Mouse (Mus musculus) neural tube, embryonic 15.5 days (tissue): ENCODE results near the gene Aloxe3. TPM values are rescaled to one million over a fixed set of nuclear protein-coding genes. Genes with fewer than 3 reads are reported as not detected.
A peak's percentile ranks its signal among the peaks of the same experiment; 100 is the strongest.

Experiments used
- ATAC-seq: fragments of 200-750 bp; cut with Nextera tagmentation; 2 replicates; pipeline ENCODE4 v1.8.0; 2017; ENCODE audit warnings: mild to moderate bottlenecking, moderate TSS enrichment, moderate library complexity; ENCODE audit not compliant: low FRiP score
- H3K27ac ChIP-seq: fragments of 300-500 bp; sonication (generic); replicated peaks from 2 replicates; pipeline ENCODE4 v1.5.1; 2015; ENCODE audit warnings: mild to moderate bottlenecking, inconsistent platforms
- H3K27me3 ChIP-seq: fragments of 300-500 bp; sonication (generic); replicated peaks from 2 replicates; pipeline ENCODE4 v1.6.1; 2015; ENCODE audit warnings: inconsistent platforms
- H3K36me3 ChIP-seq: fragments of 300-500 bp; sonication (generic); 2 replicates; pipeline ENCODE4 v1.6.1; 2015; ENCODE audit warnings: inconsistent platforms
- H3K4me1 ChIP-seq: fragments of 300-500 bp; sonication (generic); 2 replicates; pipeline ENCODE4 v1.6.1; 2015; ENCODE audit warnings: inconsistent platforms
- H3K4me2 ChIP-seq: fragments of 300-500 bp; sonication (generic); 2 replicates; pipeline ENCODE4 v1.6.1; 2015; ENCODE audit warnings: inconsistent platforms, mild to moderate bottlenecking, moderate library complexity
- H3K4me3 ChIP-seq: fragments of 300-500 bp; sonication (generic); replicated peaks from 2 replicates; pipeline ENCODE4 v1.5.1; 2015; ENCODE audit warnings: mild to moderate bottlenecking, inconsistent platforms
- H3K9ac ChIP-seq: fragments of 300-500 bp; sonication (generic); replicated peaks from 2 replicates; pipeline ENCODE4 v1.6.1; 2015; ENCODE audit warnings: mild to moderate bottlenecking, inconsistent platforms
- H3K9me3 ChIP-seq: fragments of 300-500 bp; sonication (generic); replicated peaks from 2 replicates; pipeline ENCODE4 v1.6.1; 2016; ENCODE audit warnings: inconsistent platforms
- WGBS: fragments of 180-500 bp; shearing (Covaris S2); methylation state at CpG from one replicate; pipeline ENCODE4 v1.1.7; 2015; ENCODE audit warnings: mixed read lengths; 5-methylcytosine and 5-hydroxymethylcytosine counted together
- polyA plus RNA-seq: library from polyadenylated mRNA; unstranded; fragments of >200 nt; fragmentation: Nextera tagmentation; extraction: Ambion mirVana; gene quantifications from 2 replicates; pipeline ENCODE4 v1.2.1, GENCODE M21; 2015

Aloxe3 gene
- polyA plus RNA-seq, 1 experiment from 2014 or later: 6.1 TPM

DNA sequence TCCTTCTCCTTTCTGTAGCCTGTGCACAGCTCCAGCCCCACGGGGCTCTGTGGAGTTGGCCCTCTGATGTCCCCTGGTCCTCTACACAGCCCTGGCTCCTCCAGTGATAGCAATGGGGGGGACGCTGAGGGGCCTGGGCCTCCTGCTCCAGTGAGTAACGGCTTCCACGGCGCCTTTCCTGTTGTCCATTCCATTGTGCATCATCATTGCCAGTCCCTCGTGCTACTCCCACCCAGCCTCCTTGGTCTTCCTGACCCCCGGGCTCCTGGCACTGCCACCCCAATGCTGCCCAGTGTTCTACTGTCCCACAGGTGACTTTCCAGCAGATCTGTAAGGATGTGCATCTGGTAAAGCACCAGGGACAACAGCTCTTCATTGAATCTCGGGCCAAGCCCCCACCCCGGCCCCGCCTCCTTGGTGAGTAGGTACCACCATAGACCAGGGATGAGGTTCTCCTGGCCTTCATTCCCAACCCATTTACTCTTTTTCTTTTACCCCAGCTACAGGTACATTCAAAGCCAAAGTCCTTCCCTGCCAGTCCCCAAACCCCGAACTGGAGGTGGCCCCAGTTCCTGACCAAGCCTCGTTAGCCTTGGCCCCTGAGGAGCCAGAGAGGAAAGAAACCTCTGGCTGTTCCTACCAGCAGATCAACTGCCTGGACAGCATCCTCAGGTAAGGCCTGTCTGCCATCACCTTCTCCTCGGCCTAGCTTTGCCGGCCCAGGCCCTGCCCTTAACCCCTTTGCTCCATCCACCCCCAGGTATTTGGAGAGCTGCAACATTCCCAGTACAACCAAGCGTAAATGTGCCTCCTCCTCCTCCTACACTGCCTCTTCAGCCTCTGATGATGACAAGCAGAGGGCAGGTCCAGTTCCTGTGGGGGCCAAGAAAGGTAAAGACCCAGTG is 21.9 kb upstream of the Aloxe3 start:
- Histone ChIP-seq H3K9ac (0 out of 2 replicates have a peak overlapping the region, but pooled peaks have one; percentile 7), H3K4me2 (no peak overlapping the region), H3K4me3 (no peak overlapping the region), H3K36me3 (peaks cover 77% of the 10 kb centered on the region), H3K4me1 (peaks cover 24% of the 10 kb centered on the region), H3K27me3 (no peaks in the 10 kb centered on the region), H3K9me3 (no peaks in the 10 kb centered on the region), H3K27ac (no peak overlapping the region)
- no peak for ATAC-seq
- WGBS: 91% methylated on average over 15 of the region's 15 CpGs

DNA sequence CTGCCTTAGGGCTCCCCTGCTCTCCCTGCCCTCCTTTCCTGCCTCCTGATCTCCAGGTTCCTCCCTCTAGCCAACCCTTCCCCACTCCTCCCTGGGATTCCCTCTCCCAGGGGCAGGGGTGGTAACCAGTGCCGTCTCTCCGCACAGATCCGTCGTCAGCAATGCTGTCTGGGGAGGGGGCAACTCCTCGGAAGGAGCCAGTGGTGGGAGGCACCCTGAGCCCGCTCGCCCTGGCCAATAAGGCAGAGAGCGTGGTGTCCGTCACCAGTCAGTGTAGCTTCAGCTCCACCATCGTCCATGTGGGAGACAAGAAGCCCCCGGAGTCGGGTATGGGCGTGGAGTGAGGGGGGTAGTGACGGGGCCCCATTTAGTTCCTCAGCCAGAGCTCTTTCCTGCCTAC is 21.2 kb upstream of the Aloxe3 start:
- H3K4me1 ChIP-seq: peaks cover 18% of the 10 kb centered on the region
- ATAC-seq: no peak
- H3K9me3 ChIP-seq: no peaks in the 10 kb centered on the region
- no peaks in the 10 kb centered on the region for H3K27me3 ChIP-seq
- peaks cover 84% of the 10 kb centered on the region for H3K36me3 ChIP-seq
- no peak overlapping the region for H3K27ac ChIP-seq
- no peak overlapping the region for H3K4me2 ChIP-seq
- 92% methylated on average over 14 of the region's 14 CpGs for WGBS
- no peak overlapping the region for H3K4me3 ChIP-seq
- H3K9ac ChIP-seq: no peak overlapping the region

DNA sequence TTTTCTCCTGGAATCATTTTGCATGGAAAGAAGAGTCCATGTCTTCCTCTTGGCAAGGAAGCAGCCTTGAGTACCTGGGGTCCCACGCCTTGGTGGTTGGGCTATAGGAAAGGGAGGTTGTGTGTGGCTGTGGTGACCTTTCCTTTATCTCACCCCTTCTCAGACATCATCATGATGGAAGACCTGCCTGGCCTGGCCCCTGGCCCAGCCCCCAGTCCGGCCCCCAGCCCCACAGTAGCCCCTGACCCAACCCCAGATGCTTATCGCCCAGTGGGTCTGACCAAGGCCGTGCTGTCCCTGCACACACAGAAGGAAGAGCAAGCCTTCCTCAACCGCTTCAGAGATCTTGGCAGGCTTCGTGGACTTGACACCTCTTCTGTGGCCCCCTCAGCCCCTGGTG is 20.5 kb upstream of the Aloxe3 start:
- H3K9ac ChIP-seq: no peak overlapping the region
- WGBS: 91% methylated on average over 6 of the region's 6 CpGs
- no peaks in the 10 kb centered on the region for H3K9me3 ChIP-seq
- no peak overlapping the region for H3K4me2 ChIP-seq
- H3K27me3 ChIP-seq: no peaks in the 10 kb centered on the region
- peaks cover 85% of the 10 kb centered on the region for H3K36me3 ChIP-seq
- peaks cover 11% of the 10 kb centered on the region for H3K4me1 ChIP-seq
- no peak overlapping the region for H3K27ac ChIP-seq
- ATAC-seq: no peak
- no peak overlapping the region for H3K4me3 ChIP-seq

DNA sequence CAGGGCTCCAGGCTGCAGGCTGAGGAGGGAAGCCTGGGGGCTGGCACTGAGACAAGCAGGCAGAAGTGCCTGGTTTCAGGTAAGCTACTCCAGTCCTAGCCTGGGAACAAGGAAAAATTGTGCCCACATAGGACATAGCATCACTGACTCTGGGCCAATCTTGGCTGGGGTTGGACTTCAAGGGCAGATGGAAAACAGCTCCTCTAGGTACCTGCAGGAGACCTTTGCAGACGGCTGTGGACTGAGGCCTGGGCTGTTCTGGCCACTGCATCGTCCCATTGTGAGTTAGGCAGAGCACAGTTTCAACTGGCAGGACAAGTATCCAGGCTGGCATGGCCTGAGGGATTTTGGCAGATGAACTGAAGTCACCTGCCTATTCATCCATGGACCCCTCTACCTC is 19.9 kb upstream of the Aloxe3 start:
- no peaks in the 10 kb centered on the region for H3K27me3 ChIP-seq
- H3K9me3 ChIP-seq: no peaks in the 10 kb centered on the region
- no peak overlapping the region for H3K4me3 ChIP-seq
- no peak for ATAC-seq
- 94% methylated on average over 2 of the region's 2 CpGs for WGBS
- H3K36me3 ChIP-seq: peaks cover 83% of the 10 kb centered on the region
- peaks cover 5% of the 10 kb centered on the region for H3K4me1 ChIP-seq
- no peak overlapping the region for H3K4me2 ChIP-seq
- H3K27ac ChIP-seq: no peak overlapping the region
- H3K9ac ChIP-seq: no peak overlapping the region

DNA sequence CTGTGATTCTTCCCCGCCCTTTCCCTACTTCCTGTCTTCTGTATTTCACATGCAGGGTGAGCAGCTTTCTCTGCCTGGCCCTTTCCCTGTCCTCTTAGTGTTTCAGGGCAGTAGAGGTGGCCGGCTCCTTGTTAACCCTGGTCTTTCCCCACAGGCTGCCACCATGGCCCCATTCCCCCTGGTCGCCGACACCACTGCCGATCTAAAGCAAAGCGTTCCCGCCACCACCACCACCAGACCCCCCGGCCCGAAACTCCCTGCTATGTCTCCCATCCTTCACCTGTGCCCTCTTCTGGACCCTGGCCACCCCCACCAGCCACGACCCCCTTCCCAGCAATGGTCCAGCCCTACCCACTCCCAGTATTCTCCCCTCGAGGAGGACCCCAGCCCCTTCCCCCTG is 19.4 kb upstream of the Aloxe3 start:
- H3K9me3 ChIP-seq: no peaks in the 10 kb centered on the region
- H3K9ac ChIP-seq: no peak overlapping the region
- peaks cover 2% of the 10 kb centered on the region for H3K4me1 ChIP-seq
- no peak overlapping the region for H3K27ac ChIP-seq
- no peak for ATAC-seq
- H3K27me3 ChIP-seq: no peaks in the 10 kb centered on the region
- WGBS: 93% methylated on average over 9 of the region's 11 CpGs
- H3K4me2 ChIP-seq: no peak overlapping the region
- no peak overlapping the region for H3K4me3 ChIP-seq
- H3K36me3 ChIP-seq: peaks cover 78% of the 10 kb centered on the region

DNA sequence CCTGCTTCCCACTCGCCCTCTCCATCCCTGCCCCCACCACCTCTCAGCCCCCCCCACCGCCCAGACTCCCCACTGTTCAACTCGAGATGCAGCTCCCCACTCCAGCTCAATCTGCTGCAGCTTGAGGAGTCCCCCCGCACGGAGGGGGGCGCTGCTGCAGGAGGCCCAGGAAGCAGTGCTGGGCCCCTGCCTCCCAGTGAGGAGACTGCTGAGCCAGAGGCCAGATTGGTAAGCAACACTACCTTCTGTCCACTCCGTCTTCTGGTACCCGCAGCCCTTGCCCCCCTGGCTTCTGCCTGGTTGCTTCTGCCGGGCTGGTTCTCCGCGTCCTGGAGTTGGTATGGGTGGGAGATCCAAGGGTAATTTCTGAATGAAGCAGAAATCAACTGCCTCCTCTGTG is 18.9 kb upstream of the Aloxe3 start:
- H3K36me3 ChIP-seq: peaks cover 75% of the 10 kb centered on the region

DNA sequence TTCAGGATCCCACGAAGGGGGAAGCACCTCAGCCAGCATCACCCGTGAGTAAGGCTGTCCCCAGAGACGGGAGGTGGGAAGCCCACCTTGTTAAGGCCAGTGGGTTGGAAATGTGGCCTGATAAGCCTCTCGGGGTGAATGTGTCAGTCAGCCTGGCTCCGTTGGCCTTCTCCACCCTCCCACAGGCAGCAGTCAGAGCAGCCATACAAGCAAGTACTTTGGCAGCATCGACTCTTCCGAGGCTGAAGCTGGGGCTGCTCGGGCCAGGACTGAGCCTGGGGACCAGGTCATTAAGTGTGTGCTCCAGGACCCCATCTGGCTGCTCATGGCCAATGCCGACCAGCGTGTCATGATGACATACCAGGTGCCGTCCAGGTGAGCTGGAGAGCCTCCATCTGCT is 18.0 kb upstream of the Aloxe3 start:
- no peak for ATAC-seq
- 89% methylated on average over 11 of the region's 11 CpGs for WGBS
- no peak overlapping the region for H3K9ac ChIP-seq

More for the DNA sequence above, 18.9 kb upstream of the Aloxe3 start:
- ATAC-seq: no peak
- Histone ChIP-seq H3K9me3 (no peaks in the 10 kb centered on the region), H3K4me2 (no peak overlapping the region), H3K4me3 (no peak overlapping the region), H3K9ac (no peak overlapping the region), H3K27me3 (no peaks in the 10 kb centered on the region), H3K4me1 (peaks cover 8% of the 10 kb centered on the region), H3K27ac (no peak overlapping the region)
- WGBS: 82% methylated on average over 11 of the region's 11 CpGs

DNA sequence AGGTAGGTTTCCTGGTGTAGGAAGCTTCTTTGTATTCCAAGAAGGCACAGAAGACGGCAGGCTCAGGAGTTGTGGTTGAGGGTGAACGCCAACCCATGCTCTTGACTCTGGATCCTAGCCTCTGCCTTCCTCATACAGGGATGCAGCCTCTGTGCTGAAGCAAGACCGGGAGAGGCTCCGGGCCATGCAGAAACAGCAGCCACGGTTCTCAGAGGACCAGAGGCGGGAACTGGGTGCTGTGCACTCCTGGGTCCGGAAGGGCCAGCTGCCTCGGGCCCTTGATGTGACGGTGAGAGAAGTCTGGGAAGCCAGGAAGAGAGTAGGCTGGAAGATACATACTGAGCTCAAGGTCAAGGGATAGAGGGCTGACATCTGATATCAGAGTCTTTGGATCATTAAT is 17.5 kb upstream of the Aloxe3 start:
- Histone ChIP-seq H3K4me3 (no peak overlapping the region), H3K27ac (no peak overlapping the region), H3K4me1 (peaks cover 10% of the 10 kb centered on the region), H3K36me3 (peaks cover 61% of the 10 kb centered on the region), H3K9ac (no peak overlapping the region), H3K9me3 (no peaks in the 10 kb centered on the region), H3K4me2 (no peak overlapping the region), H3K27me3 (0 out of 2 replicates have a peak, but pooled peaks cover 1% of the 10 kb centered on the region)
- 97% methylated on average over 9 of the region's 9 CpGs for WGBS
- ATAC-seq: no peak

More for the DNA sequence above, 18.0 kb upstream of the Aloxe3 start:
- Histone ChIP-seq H3K9me3 (no peaks in the 10 kb centered on the region), H3K4me1 (peaks cover 10% of the 10 kb centered on the region), H3K4me3 (no peak overlapping the region), H3K27ac (no peak overlapping the region), H3K4me2 (no peak overlapping the region), H3K27me3 (no peaks in the 10 kb centered on the region), H3K36me3 (peaks cover 66% of the 10 kb centered on the region)

DNA sequence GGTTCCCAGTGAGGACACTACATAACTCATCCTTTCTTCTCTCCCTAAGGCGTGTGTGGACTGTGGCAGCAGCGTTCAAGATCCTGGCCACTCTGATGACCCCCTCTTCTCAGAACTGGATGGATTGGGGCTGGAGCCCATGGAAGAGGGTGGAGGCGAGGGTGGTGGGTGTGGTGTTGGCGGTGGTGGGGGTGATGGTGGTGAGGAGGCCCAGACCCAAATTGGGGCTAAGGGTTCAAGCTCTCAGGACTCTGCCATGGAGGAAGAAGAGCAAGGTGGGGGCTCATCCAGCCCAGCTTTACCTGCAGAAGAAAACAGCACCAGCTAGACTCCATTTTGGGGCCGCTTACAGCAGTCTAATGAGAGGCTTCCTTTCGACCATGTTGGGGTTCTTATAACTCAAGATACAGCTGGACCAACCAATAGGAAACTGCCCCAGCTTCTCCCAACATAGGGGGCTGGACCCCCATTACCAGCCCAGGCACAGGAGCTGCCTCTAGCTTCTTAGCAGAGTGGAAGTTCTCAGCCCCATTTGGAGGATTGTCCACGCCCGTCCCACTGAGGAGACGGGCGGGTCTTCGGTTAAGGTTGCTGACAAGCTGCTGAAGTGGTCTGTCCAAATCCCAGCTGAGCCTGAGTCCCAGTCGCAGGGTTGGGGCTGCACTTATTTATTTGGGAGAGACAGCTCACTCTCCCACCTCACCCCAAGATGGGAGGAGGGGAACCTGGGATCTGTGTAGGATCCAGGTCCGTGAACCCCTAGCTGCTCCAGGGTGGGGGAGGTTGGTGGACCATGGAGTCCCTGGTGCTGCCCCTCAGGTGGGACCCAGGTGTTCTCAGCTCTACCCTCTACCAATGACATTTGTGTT is 16.4 kb upstream of the Aloxe3 start:
- Histone ChIP-seq H3K9ac (no peak overlapping the region), H3K9me3 (no peaks in the 10 kb centered on the region), H3K4me3 (no peak overlapping the region), H3K4me2 (no peak overlapping the region), H3K27ac (no peak overlapping the region), H3K36me3 (peaks cover 50% of the 10 kb centered on the region), H3K27me3 (peaks cover 6% of the 10 kb centered on the region; the same call in 1 of the 2 replicates), H3K4me1 (peaks cover 10% of the 10 kb centered on the region)
- ATAC-seq: no peak
- 87% methylated on average over 13 of the region's 13 CpGs for whole genome bisulfite sequencing

DNA sequence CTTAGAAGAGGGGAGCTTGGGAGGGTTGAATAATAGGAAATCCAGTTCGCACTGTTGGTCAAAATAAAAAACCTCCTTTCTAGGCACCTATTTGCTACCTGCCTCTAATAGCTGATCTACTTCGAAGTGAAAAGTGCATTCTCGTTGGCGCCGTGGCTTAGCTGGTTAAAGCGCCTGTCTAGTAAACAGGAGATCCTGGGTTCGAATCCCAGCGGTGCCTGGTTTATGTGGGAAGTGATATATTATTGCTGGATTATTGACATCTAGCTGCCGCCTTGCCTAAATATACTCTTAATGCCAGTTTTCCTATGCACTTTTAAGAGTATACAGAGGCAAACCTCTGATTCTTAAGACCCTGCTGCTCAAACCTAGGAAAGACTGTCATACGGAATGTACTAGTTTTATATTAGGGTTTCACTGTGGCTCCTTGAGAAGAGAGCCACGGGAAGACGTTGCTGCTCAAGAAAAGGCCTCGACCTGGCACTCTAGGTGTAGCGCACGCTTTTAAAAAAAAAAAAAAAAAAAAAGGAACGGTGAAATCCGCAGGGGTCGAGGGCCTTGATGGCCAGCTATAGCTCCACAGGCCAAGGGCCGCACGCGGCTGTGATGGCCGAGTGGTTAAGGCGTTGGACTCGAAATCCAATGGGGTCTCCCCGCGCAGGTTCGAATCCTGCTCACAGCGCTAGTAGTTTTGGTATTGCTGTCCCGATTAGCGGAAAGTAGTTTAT is 15.2 kb upstream of the Aloxe3 start:
- Histone ChIP-seq H3K9ac (peak overlapping the region; percentile 39), H3K4me2 (peak overlapping the region; percentile 56), H3K4me3 (peak overlapping the region; percentile 41), H3K27me3 (peaks cover 8% of the 10 kb centered on the region; the same call in 1 of the 2 replicates), H3K4me1 (peaks cover 10% of the 10 kb centered on the region), H3K27ac (peak overlapping the region; percentile 60), H3K36me3 (peaks cover 39% of the 10 kb centered on the region), H3K9me3 (no peaks in the 10 kb centered on the region)
- ATAC-seq: peak; percentile 76
- 1% methylated on average over 30 of the region's 30 CpGs for WGBS
